Mouse (Mus musculus) thymus, adult 2 months (tissue): ENCODE results near the gene Trcg1.

Experiments
- CTCF ChIP-seq: fragments of 200-500 bp; IDR thresholded peaks from 2 replicates; pipeline ENCODE4 v1.5.1; 2012; ENCODE audit warnings: mild to moderate bottlenecking, control low read depth, low read length, moderate library complexity, borderline replicate concordance; ENCODE audit not compliant: control insufficient read depth, poor library complexity, insufficient read depth; ENCODE audit errors: extremely low read depth
- POLR2A ChIP-seq: fragments of 200-500 bp; IDR thresholded peaks from 2 replicates; pipeline ENCODE4 v1.6.1; 2012; ENCODE audit warnings: mild to moderate bottlenecking, low read length, control low read depth, moderate library complexity; ENCODE audit not compliant: control insufficient read depth, poor library complexity, insufficient read depth; ENCODE audit errors: extremely low read depth

DNA sequence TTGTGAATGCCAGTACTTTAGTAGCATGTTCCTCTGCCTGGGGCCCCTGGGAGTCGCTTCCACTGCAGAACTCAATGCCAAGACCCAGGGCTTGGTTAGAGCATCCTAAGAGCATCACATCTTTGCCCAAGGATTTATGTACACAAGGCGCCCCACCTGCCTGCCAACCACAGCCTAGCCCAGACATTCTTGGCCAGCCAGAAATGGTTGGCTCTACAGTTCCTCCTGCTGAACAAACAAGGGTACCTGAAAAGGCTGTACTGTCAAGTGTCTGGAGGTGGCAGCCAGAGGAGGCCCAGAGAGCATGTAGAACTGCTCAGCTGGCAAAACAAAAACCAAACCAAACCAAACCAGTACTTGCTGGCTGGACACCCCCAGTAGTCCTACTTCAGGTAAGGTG, 14.8 kb downstream of the Trcg1 start:
- TF ChIP-seq CTCF = no peak
- no peak for TF ChIP-seq POLR2A
